Mouse (Mus musculus) heart, postnatal 25 days (tissue): ENCODE data around the gene Zbtb37. TPM values are rescaled to one million over a fixed set of nuclear protein-coding genes. Genes with fewer than 3 reads are reported as not detected.

Experiments
- DNase-seq: peaks from one replicate; pipeline ENCODE4 v3.0.0; 2022; ENCODE audit warnings: low spot score
- intact Hi-C: fragments of 180-260 bp; cut with DNase I; formaldehyde crosslinking; loops from one replicate; pipeline ENCODE4 v1.15.1; 2025
- total RNA-seq, 2 experiments: library from RNA; stranded (reverse); gene quantifications; 2 replicates each; pipeline ENCODE4 v1.2.3; 2021

Zbtb37 gene
- total RNA-seq, 2 experiments from 2014 or later: 10.3 to 12.0 TPM

GRCm38 (mm10) chr1:160982887-160983286 lies 51.8 kb downstream of the Zbtb37 start:
- no peak for DNase-seq
- intact Hi-C loops: loop anchor here (10.0 kb wide), 1 partner anchor 212 kb away; no protein-coding TSS in a partner anchor

- intact Hi-C loops: loop anchor here (10.0 kb wide), 1 partner anchor 213 kb away; no protein-coding TSS in a partner anchor
- no peak for DNase-seq
These were observed 53.3 kb downstream of the Zbtb37 start for GRCm38 (mm10) chr1:160981337-160981736.

GRCm38 (mm10) chr1:160980537-160981234 lies 54.0 kb downstream of the Zbtb37 start:
- intact Hi-C loops: loop anchor here (10.0 kb wide), 1 partner anchor 214 kb away; no protein-coding TSS in a partner anchor
- no peak for DNase-seq

GRCm38 (mm10) chr1:160980021-160980420 lies 54.6 kb downstream of the Zbtb37 start:
- intact Hi-C loops: loop anchor here (10.0 kb wide), 1 partner anchor 215 kb away; no protein-coding TSS in a partner anchor
- DNase-seq: no peak

GRCm38 (mm10) chr1:160978071-160978735 lies 56.4 kb downstream of the Zbtb37 start, which contains the start of gene Serpinc1:
Gene Serpinc1 (plus strand): TSS chr1:160978585.
- intact Hi-C loops: no loop called here

GRCm38 (mm10) chr1:160968643-160969042 lies 66.0 kb downstream of the Zbtb37 start:
- intact Hi-C loops: no loop called here

More at GRCm38 (mm10) chr1:160978071-160978735, 56.4 kb downstream of the Zbtb37 start, which contains the start of gene Serpinc1:
- no peak for DNase-seq

GRCm38 (mm10) chr1:160967268-160967667 lies 67.4 kb downstream of the Zbtb37 start:
- intact Hi-C loops: no loop called here
- DNase-seq: no peak

More at GRCm38 (mm10) chr1:160968643-160969042, 66.0 kb downstream of the Zbtb37 start:
- DNase-seq: no peak

GRCm38 (mm10) chr1:160963199-160963598 lies 71.5 kb downstream of the Zbtb37 start:
- intact Hi-C loops: no loop called here
- DNase-seq: no peak

Other genes starting within 250 kb of the Zbtb37 start
- gene Rabgap1l, start 241.6 kb downstream of the Zbtb37 start, total RNA-seq: 10 to 100 TPM; 73.7 to 84.1 TPM
- gene Rc3h1, start 128.4 kb downstream of the Zbtb37 start, total RNA-seq: 10 to 100 TPM; 39.5 to 49.1 TPM
- gene Serpinc1, start 56.3 kb downstream of the Zbtb37 start, total RNA-seq: under 1 TPM; 0.26 to 0.34 TPM
- 10 to 100 TPM; 22.1 to 22.3 TPM for gene Dars2, start 35.8 kb upstream of the Zbtb37 start, total RNA-seq
- 1 to 10 TPM in 1 of 2 experiments, under 1 TPM in 1; 0.94 to 1.1 TPM for gene Cenpl, start 35.9 kb upstream of the Zbtb37 start, total RNA-seq
- gene Klhl20, start 96.7 kb upstream of the Zbtb37 start, total RNA-seq: 10 to 100 TPM; 11.4 to 11.5 TPM
- gene Ankrd45, start 107.8 kb upstream of the Zbtb37 start, total RNA-seq: 1 to 10 TPM; 1.4 to 1.8 TPM
- gene Tex50, start 124.5 kb upstream of the Zbtb37 start, total RNA-seq: not detected
- gene Prdx6, start 216.4 kb upstream of the Zbtb37 start, total RNA-seq: 100 to 1,000 TPM; 265 to 283 TPM